Mouse (Mus musculus): ENCODE results near the gene Msi2.
A peak's percentile ranks its signal among the peaks of the same experiment; 100 is the strongest.

The Msi2 gene

GRCm38 (mm10) chr11:88441871-88442740, 276.2 kb downstream of the Msi2 start:
- DNase-seq (ENCODE audit: low spot score): no peak

GRCm38 (mm10) chr11:88438659-88439058, 279.7 kb downstream of the Msi2 start:
- no peak for DNase-seq (ENCODE audit: low spot score)

DNA sequence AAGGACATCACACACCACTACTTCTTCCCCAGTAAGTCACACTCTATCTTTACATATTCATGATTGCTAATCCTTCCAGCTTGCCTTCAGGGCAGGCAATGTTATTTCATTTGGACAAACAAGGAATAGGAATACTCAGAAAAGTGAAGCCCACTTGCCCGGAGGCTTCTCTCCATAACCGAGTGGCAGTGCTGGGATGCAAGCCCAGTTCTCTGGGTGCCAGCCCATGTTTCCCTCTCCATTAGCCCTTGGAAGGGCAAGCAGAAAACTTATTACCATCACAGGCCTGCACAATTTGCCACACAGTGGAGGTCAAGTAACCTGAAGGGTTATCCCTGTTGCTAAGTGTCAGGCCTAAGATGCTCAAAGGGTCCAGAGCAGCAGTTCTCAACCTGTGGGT, 281.7 kb downstream of the Msi2 start:
- no peak for DNase-seq (ENCODE audit: low spot score)

GRCm38 (mm10) chr11:88435543-88435942, 282.8 kb downstream of the Msi2 start:
- no peak for DNase-seq (ENCODE audit: low spot score)

GRCm38 (mm10) chr11:88431363-88432269, 286.7 kb downstream of the Msi2 start:
- DNase-seq (ENCODE audit: low spot score): no peak

DNA sequence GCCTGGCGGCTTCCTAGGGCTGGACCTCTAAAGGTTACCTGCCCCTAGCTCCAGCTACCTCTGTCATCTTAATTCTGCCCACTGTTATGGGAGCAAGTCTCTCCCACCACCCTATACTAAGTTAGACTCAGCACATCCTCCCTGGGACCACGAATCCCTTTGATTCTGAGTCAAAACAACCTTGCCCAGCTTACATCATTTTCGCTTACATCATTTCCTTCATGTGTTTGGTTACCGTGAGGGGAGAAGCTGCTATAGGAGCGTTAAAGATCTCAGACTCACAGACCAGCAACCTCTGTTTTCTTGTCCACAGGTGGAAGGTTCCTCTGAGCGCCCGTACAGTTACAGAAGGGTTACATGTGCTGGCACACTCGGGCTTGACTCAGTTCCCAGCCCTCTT, 288.0 kb downstream of the Msi2 start:
- no peak for DNase-seq (ENCODE audit: low spot score)

GRCm38 (mm10) chr11:88429680-88430079, 288.6 kb downstream of the Msi2 start:
- no peak for DNase-seq (ENCODE audit: low spot score)

DNA sequence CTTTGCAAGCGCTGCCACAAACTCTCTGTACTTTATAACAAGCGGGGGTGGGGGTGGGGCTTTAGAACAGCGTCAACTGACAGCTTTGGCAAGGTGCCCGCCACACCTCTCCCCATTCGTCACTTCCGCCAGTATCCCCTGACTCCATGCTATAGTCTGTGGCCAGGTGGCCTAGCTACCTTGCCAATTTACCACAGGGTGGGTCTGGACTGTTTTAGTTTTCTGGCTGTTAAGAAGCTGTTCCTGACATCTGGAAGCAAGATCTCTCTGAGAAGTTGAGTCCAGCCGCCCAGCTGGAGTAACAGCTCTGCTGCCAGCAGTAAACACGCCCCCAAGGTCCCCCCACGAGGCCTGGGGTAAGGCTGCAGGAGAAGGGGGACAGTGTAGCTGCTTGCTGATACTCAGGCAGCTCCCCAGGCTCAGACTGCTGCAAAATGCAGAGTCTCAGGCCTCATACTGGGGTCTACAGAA, 292.6 kb downstream of the Msi2 start:
- peak; percentile 29 for DNase-seq (ENCODE audit: low spot score)

GRCm38 (mm10) chr11:88424034-88424767, 294.1 kb downstream of the Msi2 start:
- no peak for DNase-seq (ENCODE audit: low spot score)

DNA sequence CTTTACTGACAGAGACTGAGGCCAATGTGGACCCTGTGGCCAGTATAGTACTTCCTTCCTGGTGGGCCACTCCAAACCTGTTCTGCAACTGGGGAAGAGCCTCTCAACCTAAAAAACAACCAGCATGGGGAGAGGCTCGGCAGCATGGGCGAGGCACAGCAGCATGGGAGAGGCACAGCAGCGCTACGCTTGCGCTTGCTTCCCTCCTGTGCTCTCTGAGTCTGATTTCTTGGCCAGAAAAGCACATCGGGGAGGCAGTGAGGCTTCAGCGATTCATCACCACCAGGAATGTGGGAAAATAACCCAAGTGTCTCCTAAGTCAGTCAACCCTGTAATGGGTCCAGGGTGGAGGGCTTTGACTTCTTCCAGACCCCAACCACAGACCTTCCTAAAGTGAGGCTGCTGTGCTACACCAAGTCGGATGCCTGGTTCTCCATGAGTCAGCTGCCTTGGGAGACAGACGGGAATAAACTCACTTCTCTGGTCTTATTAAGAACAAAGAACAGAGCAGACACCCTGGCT, 297.2 kb downstream of the Msi2 start:
- DNase-seq (ENCODE audit: low spot score): peak; percentile 23

- DNase-seq (ENCODE audit: low spot score): no peak
These were observed 298.5 kb downstream of the Msi2 start for GRCm38 (mm10) chr11:88419657-88420366.

GRCm38 (mm10) chr11:88419064-88419463, 299.2 kb downstream of the Msi2 start:
- peak; percentile 45 for DNase-seq (ENCODE audit: low spot score)

DNA sequence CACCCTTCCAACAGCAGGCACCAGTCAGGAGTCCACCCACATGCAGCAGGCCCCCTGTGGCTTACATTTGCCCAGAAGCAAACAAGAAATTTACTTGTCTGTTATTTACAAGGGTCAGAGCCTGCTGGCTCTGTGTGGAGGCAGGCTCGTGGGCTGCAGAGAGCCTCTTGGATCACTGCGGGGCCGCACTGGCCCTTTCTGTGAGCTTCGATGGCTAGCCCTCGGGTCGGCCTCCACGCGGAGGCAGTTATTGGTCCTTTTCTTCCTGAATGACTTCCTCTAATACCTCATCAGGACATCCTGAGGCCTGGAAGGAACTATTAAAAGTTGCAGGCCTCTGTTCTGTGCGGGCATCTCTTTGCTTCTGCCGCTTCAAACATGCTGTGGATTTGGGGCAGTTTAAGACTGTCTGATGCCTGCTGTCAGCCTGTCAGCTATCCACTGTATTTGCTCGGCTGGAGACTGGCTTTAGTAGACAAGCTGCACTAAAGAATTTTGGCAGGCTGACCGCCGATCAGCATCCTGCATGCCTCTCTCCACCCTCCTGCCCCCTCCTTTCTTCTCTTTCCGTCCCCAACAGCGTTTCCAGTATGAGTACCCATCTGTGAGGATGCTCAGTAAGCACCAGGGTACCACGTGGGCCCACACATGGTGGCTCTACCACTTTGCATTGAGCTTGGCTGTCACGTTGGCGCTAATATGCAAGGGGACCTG, 304.0 kb downstream of the Msi2 start:
- peak; percentile 21 for DNase-seq (ENCODE audit: low spot score)

DNA sequence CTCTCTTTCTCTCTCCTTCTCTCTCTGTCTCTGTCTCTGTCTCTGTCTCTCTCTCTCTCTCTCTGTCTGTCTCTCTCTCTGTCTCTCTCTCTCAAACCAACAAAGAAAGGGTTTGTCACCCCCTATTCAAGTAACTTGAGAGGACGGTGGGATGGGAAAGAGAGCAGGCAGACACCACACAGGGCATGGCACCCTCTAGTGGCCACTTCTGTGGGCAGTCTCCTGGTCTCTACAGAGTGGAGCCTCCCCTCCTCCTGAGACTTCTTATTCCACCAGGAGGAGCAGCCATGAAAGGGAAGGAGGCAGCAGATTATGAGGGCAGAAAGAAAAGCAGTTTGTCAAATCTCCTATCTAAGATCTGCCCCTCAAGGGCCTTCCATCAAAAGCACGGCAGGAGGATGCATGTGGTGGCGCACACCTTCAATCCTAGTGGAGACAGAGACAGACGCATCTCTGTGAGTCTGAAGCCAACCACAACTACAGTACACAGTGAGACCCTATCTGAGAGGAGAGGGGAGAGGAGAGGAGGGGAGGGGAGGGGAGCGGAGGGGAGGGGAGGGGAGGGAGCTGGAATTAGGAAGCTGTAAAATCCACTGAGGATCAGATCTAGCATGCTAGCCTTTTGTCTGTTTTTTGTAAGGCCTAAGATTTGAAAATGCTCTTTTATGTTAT, 305.8 kb downstream of the Msi2 start:
- DNase-seq (ENCODE audit: low spot score): peak; percentile 90

GRCm38 (mm10) chr11:88408305-88408704, 310.0 kb downstream of the Msi2 start:
- no peak for DNase-seq (ENCODE audit: low spot score)

DNA sequence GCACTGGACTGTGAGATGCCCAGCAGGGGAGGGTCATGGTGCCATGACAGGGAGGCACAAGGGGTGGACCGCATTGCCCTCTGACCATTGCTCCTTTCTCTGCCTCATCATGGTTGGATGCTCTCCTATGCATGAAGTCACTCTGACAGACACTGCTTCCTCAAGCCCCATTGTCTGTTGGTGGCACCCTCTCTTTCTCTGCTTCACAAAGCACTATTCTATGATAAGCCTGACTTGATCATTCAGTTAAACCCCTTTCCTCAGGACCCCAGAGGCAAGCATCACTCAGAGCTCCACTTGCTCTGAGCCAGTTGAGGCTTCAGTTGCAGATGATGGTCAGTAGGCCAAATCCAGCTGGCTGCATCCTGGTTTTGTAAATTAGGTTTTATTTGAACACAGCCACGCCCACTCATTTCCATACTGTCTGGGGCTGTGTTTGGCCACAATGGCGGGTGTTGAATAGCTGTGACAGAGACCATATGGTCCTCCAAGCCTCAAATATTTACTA, 311.9 kb downstream of the Msi2 start:
- peak; percentile 83 for DNase-seq (ENCODE audit: low spot score)

GRCm38 (mm10) chr11:88404816-88405613, 313.3 kb downstream of the Msi2 start:
- DNase-seq (ENCODE audit: low spot score): peak; percentile 22

GRCm38 (mm10) chr11:88404247-88404677, 314.1 kb downstream of the Msi2 start:
- DNase-seq (ENCODE audit: low spot score): no peak

GRCm38 (mm10) chr11:88402290-88402689, 316.0 kb downstream of the Msi2 start:
- DNase-seq (ENCODE audit: low spot score): peak; percentile 28

Data from embryo, embryonic 10.5 days (tissue).